Mouse (Mus musculus): Measurements from ENCODE around the gene Rhobtb1.

GRCm38 (mm10) chr10:69327362-69327761 is 176.1 kb downstream of the Rhobtb1 start:
- TF ChIP-seq POLR2A (IDR thresholded peaks at IDR 0.05; ENCODE audit: borderline replicate concordance, low read depth, low read length) = no peak
- TF ChIP-seq CTCF (IDR thresholded peaks at IDR 0.05; ENCODE audit: low read depth, low read length) = no peak
